Mouse (Mus musculus) liver, postnatal 0 days (tissue): ENCODE results near the gene Mrps36. TPM values are rescaled to one million over a fixed set of nuclear protein-coding genes. Genes with fewer than 3 reads are reported as not detected.

Source experiments
- ATAC-seq: fragments of 200-750 bp; cut with Nextera tagmentation; 2 replicates; pipeline ENCODE4 v1.8.0; 2017; ENCODE audit warnings: mild to moderate bottlenecking, moderate library complexity
- DNase-seq: peaks from one replicate; pipeline ENCODE4 v3.0.0-alpha.2; 2016
- H3K27ac ChIP-seq: fragments of 300-500 bp; sonication (generic); 2 replicates; pipeline ENCODE4 v1.5.1; 2014; ENCODE audit warnings: antibody characterized with exemption, moderate library complexity, mild to moderate bottlenecking, low read depth
- H3K27me3 ChIP-seq: fragments of 300-500 bp; sonication (generic); 2 replicates; pipeline ENCODE4 v1.6.1; 2014; ENCODE audit warnings: low read length, control low read depth, mixed read lengths; ENCODE audit not compliant: insufficient read depth
- H3K36me3 ChIP-seq: fragments of 300-500 bp; sonication (generic); replicated peaks from 2 replicates; pipeline ENCODE4 v1.6.1; 2014; ENCODE audit warnings: mild to moderate bottlenecking, control low read depth, low read length, moderate library complexity, mixed read lengths; ENCODE audit not compliant: insufficient read depth
- H3K4me1 ChIP-seq: fragments of 300-500 bp; sonication (generic); 2 replicates; pipeline ENCODE4 v1.6.1; 2014; ENCODE audit warnings: antibody characterized with exemption, mild to moderate bottlenecking, control low read depth; ENCODE audit not compliant: insufficient read depth
- H3K4me2 ChIP-seq: fragments of 300-500 bp; sonication (generic); 2 replicates; pipeline ENCODE4 v1.6.1; 2014; ENCODE audit warnings: low read depth, mild to moderate bottlenecking, low read length, moderate library complexity, mixed read lengths
- H3K4me3 ChIP-seq: fragments of 300-500 bp; sonication (generic); 2 replicates; pipeline ENCODE4 v1.5.1; 2014; ENCODE audit warnings: low read depth, low read length
- H3K9ac ChIP-seq: fragments of 300-500 bp; sonication (generic); replicated peaks from 2 replicates; pipeline ENCODE4 v1.6.1; 2014; ENCODE audit warnings: mild to moderate bottlenecking, moderate library complexity
- H3K9me3 ChIP-seq: fragments of 300-500 bp; sonication (generic); 2 replicates; pipeline ENCODE4 v1.6.1; 2016; ENCODE audit warnings: mild to moderate bottlenecking, control low read depth, low read length, mixed read lengths
- CTCF ChIP-seq: sonication (generic); IDR thresholded peaks from 2 replicates; pipeline ENCODE4 v1.5.1; 2016; ENCODE audit warnings: antibody characterized with exemption, low read depth
- EP300 ChIP-seq: IDR thresholded peaks from 2 replicates; pipeline ENCODE4 v1.6.1; 2016; ENCODE audit warnings: antibody characterized with exemption, low read depth, mild to moderate bottlenecking
- WGBS: fragments of 180-500 bp; shearing (Covaris S2); extraction: QIAGEN DNeasy Blood & Tissue Kit; methylation state at CpG from one replicate; pipeline ENCODE4 v1.1.7; 2014; ENCODE audit not compliant: insufficient replicate concordance; 5-methylcytosine and 5-hydroxymethylcytosine counted together
- polyA plus RNA-seq: library from polyadenylated mRNA; unstranded; fragments of >200 nt; fragmentation: Nextera tagmentation; extraction: Ambion mirVana; gene quantifications from 2 replicates; pipeline ENCODE4 v1.2.1, GENCODE M21; 2015

The Mrps36 gene
- polyA plus RNA-seq, 1 experiment from 2014 or later = 120 TPM

DNA sequence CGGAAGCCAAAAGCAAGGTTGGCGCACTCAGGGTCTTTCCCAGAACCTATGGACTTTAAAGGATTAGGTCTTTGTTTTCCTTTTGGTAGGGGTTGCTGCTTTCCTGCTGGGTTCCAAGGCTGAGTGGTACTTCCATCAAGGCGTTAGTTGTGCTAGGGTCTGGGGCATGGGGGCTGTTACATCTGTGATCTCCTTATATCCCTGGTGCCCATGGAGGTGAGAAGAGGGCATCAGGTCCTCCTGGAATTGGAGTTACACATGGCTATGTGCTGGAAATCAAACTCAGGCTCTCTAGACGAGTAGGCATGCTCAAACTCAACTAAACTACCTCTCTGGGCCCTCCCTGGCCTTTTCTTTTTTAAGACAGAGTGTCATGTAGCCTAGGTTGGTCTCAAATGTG, 9.7 kb upstream of the Mrps36 start:
- Histone ChIP-seq H3K9me3 (no peaks in the 10 kb centered on the region), H3K4me1 (peaks cover 22% of the 10 kb centered on the region; the same call in 1 of the 2 replicates), H3K36me3 (no peaks in the 10 kb centered on the region), H3K27me3 (no peaks in the 10 kb centered on the region), H3K4me2 (no peak overlapping the region), H3K4me3 (no peak overlapping the region), H3K9ac (no peak overlapping the region), H3K27ac (no peak overlapping the region)
- no peak for DNase-seq
- TF ChIP-seq CTCF (no peak), EP300 (no peak)
- no peak for ATAC-seq
- WGBS = 82% methylated on average over 4 of the region's 4 CpGs

DNA sequence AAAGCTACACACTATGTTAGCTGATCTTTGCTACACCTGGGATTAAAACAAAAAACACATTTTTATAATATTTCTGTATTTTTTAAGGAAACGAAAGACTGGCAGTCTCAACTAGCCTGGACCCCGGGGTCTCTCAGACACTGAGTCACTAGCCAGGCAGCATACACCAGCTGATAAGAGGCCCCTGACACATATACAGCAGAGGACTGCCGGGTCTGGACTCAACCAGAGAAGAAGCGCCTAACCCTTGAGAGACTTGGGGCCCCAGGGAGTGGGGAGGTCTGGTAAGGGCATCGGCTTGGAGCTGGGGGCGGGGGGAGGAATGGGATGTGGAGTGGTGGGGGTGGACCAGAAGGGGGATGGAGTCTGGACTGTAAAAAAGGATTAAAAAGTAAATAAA, 8.6 kb upstream of the Mrps36 start:
- Histone ChIP-seq H3K4me2 (no peak overlapping the region), H3K36me3 (no peaks in the 10 kb centered on the region), H3K4me1 (peaks cover 22% of the 10 kb centered on the region; the same call in 1 of the 2 replicates), H3K9me3 (no peaks in the 10 kb centered on the region), H3K27me3 (no peaks in the 10 kb centered on the region), H3K4me3 (no peak overlapping the region), H3K27ac (no peak overlapping the region), H3K9ac (no peak overlapping the region)
- ATAC-seq (no peak), DNase-seq (no peak)
- WGBS = 60% methylated on average over 6 of the region's 6 CpGs
- TF ChIP-seq EP300 (no peak), CTCF (no peak)

- ATAC-seq = peak; percentile 28; the same call in 1 of the 2 replicates
- no peaks in the 10 kb centered on the region for H3K9me3 ChIP-seq
- no peak overlapping the region for H3K27ac ChIP-seq
- WGBS = 60% methylated on average over 8 of the region's 8 CpGs
- no peak for DNase-seq
- H3K9ac ChIP-seq = no peak overlapping the region
- no peaks in the 10 kb centered on the region for H3K36me3 ChIP-seq
- peaks cover 22% of the 10 kb centered on the region; the same call in 1 of the 2 replicates for H3K4me1 ChIP-seq
- H3K4me3 ChIP-seq = no peak overlapping the region
- TF ChIP-seq CTCF (no peak), EP300 (no peak)
- H3K27me3 ChIP-seq = no peaks in the 10 kb centered on the region
- no peak overlapping the region for H3K4me2 ChIP-seq
Observed at GRCm38 (mm10) chr13:100752529-100752928, 8.1 kb upstream of the Mrps36 start.

GRCm38 (mm10) chr13:100751402-100751801, 6.9 kb upstream of the Mrps36 start:
- H3K9ac ChIP-seq = no peak overlapping the region
- H3K27ac ChIP-seq = no peak overlapping the region
- 66% methylated on average over 3 of the region's 3 CpGs for WGBS
- ATAC-seq = no peak
- no peak overlapping the region for H3K4me2 ChIP-seq
- H3K4me3 ChIP-seq = no peak overlapping the region
- no peaks in the 10 kb centered on the region for H3K27me3 ChIP-seq
- no peak for DNase-seq
- H3K4me1 ChIP-seq = peaks cover 22% of the 10 kb centered on the region; the same call in 1 of the 2 replicates
- TF ChIP-seq EP300 (no peak), CTCF (no peak)
- H3K9me3 ChIP-seq = no peaks in the 10 kb centered on the region
- H3K36me3 ChIP-seq = no peaks in the 10 kb centered on the region

GRCm38 (mm10) chr13:100750799-100751198, 6.3 kb upstream of the Mrps36 start:
- no peak for DNase-seq
- 43% methylated on average over 5 of the region's 5 CpGs for whole genome bisulfite sequencing
- H3K4me3 ChIP-seq = no peak overlapping the region
- peak; percentile 18; the same call in 1 of the 2 replicates for ATAC-seq
- peak overlapping the region; percentile 51; the same call in 1 of the 2 replicates for H3K27ac ChIP-seq
- H3K9me3 ChIP-seq = no peaks in the 10 kb centered on the region
- no peak for TF ChIP-seq CTCF
- TF ChIP-seq EP300 = 0 out of 2 replicates have a peak, but pooled peaks have one; percentile 34
- H3K27me3 ChIP-seq = no peaks in the 10 kb centered on the region
- no peak overlapping the region for H3K4me2 ChIP-seq
- H3K4me1 ChIP-seq = peaks cover 22% of the 10 kb centered on the region; the same call in 1 of the 2 replicates
- H3K9ac ChIP-seq = no peak overlapping the region
- no peaks in the 10 kb centered on the region for H3K36me3 ChIP-seq

GRCm38 (mm10) chr13:100748638-100749037, 4.2 kb upstream of the Mrps36 start:
- TF ChIP-seq CTCF (no peak), EP300 (no peak)
- Histone ChIP-seq H3K4me3 (no peak overlapping the region), H3K4me2 (no peak overlapping the region), H3K9me3 (no peaks in the 10 kb centered on the region), H3K27ac (no peak overlapping the region), H3K27me3 (no peaks in the 10 kb centered on the region), H3K36me3 (no peaks in the 10 kb centered on the region), H3K9ac (no peak overlapping the region), H3K4me1 (peaks cover 23% of the 10 kb centered on the region; the same call in 1 of the 2 replicates)
- WGBS = 59% methylated on average over 8 of the region's 8 CpGs
- ATAC-seq (no peak), DNase-seq (no peak)
